Mouse (Mus musculus): ENCODE data around the gene H2-Q4.
"Not testable (repeated sequence)": the region's sequence is repeated elsewhere in the genome, so short reads cannot be mapped to it uniquely, and the experiment has no call there.

- not testable (repeated sequence) for TF ChIP-seq EP300, CTCF (IDR thresholded peaks at IDR 0.05; ENCODE audit: low read depth)
Measured at GRCm38 (mm10) chr17:35393864-35394800, 14.7 kb downstream of the H2-Q4 start.

All from liver, postnatal 0 days (tissue).